Mouse (Mus musculus) mesoderm, embryonic 11.5 days (tissue): ENCODE data around the gene Zfyve26.

ENCODE experiments used
- DNase-seq: peaks from one replicate; pipeline ENCODE4 v3.0.0-alpha.2; 2012; ENCODE audit warnings: low read depth, low spot score

The Zfyve26 gene

DNA sequence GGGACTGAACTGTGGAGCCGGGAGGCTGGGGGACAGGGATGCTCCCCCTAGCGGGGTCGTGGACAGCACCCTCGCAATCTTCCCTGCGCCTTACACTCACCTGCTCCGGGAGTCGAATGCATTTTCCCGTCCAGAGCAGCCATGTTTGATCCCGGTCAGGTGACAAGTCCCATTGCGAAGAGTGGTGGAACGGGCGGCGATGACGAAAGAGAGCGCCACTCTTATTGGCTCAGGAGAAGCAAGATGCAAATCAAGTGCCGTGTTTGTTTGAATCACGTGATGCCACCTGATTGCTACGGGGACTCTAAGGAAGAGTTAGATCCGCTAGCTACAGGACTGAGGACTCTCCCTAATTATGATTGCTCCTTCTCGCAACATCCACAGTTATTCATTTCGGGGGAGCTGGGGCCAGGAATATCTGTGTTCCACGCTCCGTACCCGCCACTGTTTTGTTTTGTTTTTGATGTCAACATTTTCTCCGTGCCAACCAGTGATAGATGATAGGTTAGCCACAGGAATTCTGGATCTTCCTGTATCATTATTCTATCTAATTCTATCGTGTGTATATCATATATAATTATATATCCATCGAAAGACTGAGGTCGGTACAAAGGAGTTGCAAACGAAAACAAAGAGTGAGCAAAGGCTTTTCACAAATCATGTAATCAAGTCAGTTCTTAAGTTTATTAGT lies at the start of gene Zfyve26:
Zfyve26 (minus strand) TSS at position 179 of the 691 bp plus-strand sequence.
- DNase-seq: peak; percentile 96

DNA sequence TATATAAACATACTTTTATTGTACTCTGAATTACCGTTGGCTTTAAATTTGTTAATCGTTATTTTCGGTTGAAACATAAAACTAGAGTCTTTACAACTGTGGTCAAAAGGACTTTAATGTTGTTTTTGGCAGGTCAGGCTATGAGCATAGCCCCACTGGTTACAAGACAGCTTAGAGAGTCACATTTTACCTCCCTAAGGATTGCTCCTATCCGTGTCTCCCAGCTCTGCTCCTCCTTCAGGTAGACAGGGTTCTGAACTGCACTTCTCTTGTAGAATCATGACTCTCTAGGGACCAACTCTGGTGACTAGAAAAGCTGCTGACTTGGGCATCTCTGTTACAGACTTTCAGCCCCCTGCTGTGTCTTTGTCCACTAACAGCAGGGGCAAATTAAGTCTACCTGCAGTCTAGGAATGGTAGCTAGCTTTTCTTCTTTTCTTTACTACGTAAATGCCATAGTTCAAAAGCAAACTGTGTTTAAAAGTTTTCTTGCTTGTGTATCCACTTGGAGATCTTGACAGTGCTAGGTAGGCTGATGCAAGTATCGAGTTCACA lies 45.3 kb upstream of the Zfyve26 start:
- no peak for DNase-seq

DNA sequence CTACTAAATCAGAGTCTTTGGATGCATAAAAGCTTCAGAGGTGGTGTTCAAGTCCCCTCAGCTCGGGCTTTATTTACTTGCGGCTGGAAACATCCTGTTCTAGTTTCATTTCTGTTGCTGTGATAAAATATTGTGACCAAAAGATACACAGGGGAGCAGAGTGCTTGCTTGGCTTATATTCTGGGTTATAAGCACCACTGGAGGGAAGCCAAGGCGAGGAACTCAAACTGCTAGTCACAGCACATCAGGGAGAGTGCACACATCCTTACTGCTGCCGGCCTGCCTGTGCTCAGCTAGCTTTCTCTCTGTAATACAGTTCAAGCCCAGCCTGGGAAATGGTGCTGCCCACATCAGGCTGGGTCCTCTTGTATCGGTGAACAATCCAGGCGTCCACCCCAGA lies 44.4 kb upstream of the Zfyve26 start:
- DNase-seq: no peak

DNA sequence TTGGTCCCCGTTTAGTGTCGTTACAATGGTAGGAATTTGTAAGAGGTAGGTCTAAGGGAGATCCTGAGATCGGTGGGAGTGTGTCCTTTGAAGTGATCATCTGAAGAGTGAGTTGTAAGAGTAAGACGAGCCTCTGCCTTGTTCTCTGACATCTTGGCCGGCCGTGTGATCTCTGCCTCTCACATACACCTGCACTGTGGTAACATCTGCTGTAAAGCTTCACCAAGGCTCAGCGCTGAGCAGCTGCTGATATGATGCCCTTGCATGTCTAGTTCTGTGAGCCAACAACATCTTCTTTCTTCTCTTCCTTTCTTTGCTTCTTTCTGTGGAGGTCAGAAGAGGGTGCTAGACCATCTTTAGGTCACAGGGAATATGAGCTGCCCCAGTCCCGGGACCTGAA lies 42.7 kb upstream of the Zfyve26 start:
- DNase-seq: no peak

DNA sequence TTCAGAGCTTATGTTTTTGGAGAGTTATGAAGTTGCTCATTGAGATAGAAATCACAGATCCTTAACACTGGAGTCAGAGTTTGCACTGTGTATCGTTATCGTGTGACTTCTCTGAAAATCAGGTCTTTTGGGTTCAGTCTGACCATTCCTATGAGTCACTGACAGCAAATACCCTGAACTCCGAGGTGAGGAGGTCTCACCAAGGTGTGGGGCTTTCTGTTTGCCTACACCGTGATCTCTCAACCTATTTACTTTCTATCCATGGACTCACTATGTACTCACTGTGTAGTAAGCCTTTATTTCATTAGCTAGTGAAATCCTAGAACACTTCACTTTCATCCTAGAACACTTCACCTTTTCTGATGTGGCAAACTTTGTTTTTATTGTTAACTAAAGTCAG lies 35.6 kb upstream of the Zfyve26 start:
- DNase-seq: no peak

DNA sequence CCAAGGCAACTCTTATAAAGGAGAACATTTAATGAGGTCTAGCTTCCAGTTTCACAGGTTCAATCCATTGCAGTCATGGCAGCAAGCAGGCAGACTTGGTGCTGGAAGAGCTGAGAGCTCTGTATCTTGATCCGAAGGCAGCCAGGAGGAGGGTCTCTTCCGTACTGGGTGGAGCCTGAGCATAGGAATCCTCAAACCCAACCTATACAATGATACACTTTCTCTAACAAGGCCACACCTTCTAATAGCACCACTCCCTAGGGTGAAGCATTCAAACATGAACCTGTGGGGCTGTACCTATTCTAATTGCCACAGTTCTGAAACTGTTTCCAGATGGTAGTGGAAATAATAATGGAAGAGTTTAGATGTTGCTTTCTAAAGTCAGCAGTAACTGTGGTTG lies 34.5 kb upstream of the Zfyve26 start:
- no peak for DNase-seq

DNA sequence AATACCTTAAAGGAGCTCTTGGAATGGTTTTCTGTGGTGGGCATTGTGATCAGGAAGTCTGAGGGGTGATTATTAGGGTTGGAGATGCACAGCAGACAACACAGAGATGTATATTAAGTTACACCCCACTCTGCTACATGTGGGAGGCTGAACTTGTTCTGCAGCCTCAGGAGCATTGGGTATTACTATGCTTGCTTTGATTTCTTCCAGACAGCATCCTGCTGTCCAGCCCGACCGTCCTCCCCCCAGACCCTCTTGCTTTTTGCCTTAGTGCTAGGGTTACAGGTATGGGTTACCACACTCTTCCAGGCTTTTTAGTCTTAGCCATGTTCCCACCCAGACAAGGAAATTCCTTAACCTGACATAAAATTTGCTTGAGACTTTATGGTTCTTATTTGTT lies 31.8 kb upstream of the Zfyve26 start:
- DNase-seq: no peak

DNA sequence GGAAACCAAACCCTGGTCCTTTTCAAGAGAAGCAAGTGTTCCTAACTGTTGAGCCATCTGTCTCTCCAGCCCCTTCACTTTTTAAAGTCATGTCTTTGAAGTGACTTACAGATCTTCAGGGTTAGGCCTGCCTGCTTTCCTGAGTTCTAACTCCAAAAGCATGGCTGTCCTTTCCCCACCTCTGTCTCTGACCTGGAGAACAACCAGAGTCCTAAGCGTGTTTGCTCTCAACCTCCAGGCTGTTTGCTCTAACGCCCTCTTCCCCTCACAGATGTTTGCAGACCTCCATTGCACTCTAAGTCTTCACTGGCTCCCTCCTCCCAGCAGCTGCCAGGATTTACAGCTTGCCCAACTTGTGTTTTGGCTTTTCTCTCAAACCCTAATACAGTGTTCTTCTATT lies 30.6 kb upstream of the Zfyve26 start:
- DNase-seq: no peak

DNA sequence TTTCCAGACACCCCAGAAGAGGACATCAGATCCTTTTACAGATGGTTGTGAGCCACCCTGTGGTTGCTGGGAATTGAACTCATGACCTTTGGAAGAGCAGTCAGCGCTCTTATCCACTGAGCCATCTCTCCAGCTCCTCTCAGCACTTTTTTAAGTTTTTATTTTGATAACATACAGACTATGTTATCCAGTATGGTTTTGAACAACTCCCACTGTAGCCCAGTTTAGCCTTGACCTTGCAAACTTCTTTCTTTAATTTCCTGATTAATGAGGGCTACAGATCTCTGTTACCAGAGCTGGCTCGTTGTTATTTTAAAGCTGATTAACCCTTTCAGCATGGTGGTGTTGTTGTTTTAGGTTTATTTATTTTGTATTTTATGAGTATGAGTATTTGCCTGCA lies 30.1 kb upstream of the Zfyve26 start:
- no peak for DNase-seq

DNA sequence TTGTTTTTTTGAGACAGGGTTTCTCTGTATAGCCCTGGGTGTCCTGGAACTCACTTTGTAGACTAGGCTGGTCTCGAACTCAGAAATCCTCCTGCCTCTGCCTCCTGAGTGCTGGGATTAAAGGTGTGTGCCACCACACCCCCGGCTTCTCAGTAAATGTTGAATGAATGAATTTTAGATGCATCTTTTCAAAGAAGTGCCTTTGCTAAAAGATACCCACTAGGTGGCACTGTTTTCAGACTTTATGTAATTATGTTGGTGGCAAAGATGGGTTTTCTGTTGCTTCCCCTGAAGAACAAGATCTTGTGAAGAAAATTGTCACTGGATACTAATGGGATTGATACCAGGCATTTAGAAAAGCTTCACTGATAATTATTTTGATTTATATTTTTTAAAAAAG lies 26.4 kb upstream of the Zfyve26 start:
- peak; percentile 48 for DNase-seq

DNA sequence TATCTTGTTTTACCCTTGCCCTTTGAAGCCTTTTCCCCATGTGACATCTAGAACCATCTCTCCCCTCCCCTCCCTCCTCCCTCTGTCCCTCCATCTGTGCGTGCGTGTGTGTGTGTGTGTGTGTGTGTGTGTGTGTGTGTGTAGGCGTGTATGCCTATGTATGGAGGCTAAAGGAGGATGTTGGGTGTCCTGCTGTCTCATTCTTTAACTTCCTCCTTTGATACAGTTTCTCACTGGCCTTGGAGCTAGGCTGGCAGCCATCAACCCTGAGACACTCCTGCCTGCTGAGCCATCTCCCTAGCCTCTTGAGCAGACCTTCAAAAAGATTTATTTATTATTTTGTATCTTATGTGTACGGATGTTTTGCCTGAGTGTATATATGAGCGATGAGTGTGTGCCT lies 24.8 kb upstream of the Zfyve26 start:
- DNase-seq: no peak

DNA sequence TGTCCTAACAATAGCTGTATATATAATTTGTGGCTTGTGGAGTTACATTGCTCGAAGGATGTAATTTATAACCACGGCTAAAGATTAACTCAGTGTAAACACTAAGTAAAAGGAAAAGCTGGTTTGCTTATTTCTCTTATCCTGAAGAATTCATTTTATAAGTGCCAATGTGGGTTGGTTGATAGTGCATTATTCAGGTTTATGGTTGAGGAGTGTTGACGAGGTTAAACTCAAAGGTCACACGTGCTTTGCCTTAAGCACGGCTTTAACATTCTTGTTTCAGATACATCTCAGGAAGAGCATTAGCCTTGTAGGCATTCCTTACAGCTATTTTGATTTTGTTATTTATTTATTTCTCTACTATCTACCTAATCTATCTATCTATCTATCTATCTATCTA lies 21.2 kb upstream of the Zfyve26 start:
- DNase-seq: no peak

DNA sequence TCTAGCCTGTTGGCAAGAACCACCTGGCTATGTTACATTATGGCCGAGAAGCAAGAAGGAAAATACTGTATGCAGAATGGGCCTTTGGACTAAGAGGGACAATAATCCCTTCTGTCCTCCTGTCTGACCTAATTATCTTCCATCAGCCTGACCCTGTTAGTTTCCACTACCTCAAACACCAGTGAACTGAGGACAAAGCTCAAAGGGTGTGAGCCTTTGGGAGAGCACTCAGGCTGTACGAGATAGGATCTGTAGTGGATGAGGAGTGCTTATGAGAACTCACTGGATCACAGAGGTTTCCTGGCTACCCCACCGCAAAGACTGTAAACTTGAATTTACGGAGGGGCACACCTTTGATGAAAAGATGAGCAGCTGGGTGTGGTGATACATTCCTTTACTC lies 17.6 kb upstream of the Zfyve26 start:
- no peak for DNase-seq

DNA sequence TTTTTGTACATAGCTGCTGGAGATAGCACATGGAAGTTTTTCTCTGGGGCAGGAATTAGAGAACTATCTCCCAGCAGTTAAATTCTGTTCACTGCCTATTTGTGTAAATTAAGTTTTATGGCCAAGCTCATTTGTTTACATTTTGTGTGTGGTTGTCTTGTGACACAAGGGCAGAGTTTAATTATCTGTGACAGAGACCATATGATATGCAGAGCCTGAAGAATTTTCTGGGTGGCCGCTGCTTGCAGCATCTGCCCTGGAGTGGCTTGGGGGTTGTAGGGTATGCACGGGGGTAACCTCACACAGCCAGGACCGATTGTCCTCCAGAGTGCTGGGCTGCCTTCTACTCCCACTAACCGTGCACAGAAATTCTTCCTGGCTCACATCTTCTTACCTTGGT lies 9.9 kb upstream of the Zfyve26 start:
- DNase-seq: no peak

DNA sequence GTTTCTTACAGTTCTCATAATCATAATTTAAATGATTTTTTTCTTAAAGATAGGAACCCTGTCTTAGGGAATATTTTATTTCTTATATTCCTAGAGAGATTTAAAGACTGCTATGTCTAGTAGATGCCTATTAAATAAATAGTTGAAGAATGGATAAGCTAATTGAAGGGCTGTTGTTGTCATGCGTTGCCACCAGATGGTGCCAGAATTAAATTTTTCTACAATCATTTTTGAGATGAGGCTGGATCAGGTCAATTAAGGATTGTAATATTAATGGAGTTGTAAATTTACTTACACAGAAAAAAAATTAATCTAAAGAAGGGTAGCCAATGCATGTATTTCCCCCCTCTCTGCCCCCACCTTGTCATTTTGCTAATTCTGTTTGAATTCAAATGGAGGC lies 9.0 kb upstream of the Zfyve26 start:
- no peak for DNase-seq

DNA sequence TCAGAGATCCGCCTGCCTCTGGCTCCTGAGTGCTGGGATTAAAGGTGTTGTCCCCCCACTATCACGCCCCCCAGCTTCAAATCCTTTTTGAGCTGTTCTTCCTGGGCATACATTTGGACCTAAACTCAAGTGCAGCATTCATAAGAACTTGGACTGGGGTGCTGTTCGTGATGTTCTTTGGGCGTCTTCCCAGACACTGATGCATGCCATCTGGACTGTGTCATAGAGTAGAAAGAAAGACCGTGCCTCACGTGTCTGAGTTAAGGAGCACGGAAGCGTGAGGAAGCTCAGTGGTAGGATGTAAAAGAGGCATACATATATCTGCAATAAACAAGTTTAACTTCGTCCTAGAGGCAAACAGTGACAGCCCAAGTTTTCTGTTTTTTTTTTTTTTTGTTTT lies 5.7 kb upstream of the Zfyve26 start:
- DNase-seq: no peak

DNA sequence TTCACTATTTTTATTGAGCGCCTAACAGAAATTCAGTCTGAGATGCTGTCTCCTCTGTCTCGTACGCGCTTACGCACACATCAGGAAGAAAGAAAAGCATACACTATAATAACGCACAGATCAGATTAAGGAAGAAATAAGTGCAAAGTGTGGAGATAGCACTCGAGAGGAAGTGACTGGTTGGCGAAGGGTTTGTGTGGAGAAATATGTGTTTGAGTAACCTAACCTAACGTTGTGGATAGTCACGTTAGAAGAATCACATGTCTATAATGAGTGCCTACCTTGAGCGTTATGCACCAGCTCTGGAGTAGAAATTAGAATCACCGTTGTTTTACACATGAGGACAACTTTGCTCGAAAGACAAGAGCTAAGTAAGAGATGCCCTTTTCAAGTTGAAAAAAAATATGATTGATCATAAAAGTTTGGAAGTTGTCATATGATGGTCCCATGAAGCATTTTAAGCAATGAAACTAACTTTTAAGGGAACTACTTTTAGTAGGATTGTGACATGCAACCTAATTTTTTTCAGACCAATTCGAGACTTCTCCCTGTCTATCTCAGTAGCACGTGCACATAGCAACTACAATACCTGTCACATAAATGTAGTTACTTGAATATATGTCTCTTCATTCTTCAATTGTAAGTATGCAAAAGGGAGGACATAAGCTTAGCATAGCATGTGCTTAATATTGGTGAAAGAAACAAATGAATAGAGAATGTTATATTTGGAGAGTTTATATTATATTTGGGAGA lies 2.0 kb upstream of the Zfyve26 start:
- DNase-seq: no peak

DNA sequence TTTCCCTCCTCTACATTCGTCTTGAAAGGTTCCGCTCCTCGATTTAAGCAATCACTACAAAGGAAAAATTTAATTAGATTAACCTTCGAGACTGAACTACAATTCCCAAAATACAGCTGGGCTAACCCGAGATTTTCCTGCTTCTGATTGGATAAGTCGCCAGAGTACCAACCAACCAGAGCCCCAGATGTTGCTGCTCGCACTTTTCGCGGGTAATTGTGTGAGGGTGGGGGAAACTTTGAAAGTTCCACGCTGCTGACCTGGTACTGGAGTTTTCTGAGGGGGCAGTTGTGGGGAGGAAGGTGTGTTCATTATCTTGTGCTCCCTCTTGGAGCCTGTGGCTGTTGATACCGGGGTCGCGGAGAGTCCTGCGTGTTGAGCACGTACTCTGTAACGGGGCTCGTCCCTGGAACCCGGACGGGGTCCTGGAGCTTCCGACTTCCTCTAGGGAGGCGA lies 1.0 kb upstream of the Zfyve26 start, which contains the start of gene Rad51b:
Rad51b (plus strand) TSS at position 162 of the 456 bp plus-strand sequence.
- DNase-seq: peak; percentile 89

DNA sequence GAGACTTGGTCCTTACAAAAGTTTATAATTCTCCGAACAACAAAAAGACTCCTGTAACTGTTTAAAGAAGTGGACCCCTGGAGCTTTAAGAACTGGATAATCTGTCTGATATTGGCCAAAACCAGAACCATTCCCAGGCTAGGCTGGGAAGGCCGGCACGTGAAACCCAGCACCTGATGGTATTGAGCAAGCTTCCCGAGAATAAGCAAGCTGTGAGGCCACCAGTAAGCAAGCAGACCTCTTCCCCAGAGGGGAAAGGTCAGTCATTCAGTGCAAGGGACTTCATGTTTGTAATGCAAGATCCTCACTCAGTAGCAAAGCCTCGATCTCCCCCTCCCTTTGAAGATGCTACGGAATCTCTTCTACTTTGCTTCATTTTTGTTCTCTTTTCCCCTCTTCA lies 3.2 kb downstream of the Zfyve26 start:
- no peak for DNase-seq

DNA sequence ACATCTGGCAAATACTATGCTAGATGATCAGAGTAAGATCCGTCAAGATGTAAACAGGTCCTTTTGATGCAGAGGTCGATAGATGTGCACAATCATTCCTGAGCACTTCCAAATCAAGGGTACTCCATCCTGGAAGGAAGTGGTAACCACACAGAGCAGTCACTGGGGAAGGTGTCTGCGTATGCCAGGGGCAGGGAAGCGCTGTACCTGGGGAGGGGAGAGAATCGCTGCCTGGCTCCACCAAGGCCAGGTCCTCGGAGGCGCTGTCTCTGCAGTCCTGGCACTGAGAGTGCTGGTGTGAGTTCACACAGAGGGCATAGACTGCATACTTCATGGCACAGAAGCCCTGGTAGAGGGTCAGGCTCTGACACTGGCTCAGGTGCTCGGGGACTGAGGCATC lies 13.5 kb downstream of the Zfyve26 start:
- DNase-seq: no peak

DNA sequence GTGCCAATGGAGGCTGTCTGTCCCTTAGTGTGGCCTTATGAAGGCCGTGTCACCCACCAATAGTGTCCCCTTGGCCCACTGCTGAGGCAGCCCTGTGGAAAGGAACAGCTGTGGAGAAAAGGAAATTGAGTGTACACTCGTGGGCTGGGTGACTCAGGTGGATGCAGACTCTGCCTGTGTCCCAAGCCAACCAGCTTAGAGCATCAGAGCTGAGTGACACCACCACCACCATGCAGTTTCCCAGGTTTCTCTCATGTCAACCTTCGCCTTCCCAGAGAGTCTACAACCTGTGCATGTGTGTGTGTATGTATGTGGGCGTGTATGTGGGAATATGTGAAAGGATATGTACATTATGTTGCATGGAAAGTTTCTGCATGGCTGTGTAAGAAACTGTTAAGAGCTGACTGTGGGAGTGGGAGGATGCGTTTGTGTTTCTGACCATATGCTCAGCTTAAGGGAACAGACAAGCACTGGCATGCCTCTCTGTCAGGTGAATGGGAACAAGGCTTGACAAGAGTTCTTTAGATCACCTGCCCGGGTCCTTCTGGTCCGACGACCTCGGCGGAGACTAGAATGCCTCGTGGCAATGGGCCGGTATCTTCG lies 16.5 kb downstream of the Zfyve26 start:
- no peak for DNase-seq

DNA sequence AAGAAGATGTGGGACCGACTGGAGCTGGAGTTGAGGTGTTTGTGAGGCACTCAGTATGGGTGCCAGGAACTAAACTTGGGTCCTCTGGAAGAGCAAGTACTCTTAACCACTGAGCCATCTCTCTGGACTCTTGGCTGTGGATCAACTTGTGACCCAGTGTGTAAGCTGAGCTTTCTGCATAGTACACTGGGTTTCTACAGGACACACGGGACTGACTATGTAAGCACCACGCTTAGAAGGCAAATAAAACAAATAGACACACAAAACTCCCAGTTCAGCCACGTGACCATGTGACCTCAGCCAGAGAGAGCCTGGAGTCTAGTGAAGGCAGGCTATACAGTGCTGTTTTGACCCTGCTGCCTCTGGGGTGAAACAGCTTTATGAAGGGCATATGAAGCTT lies 23.5 kb downstream of the Zfyve26 start:
- DNase-seq: no peak

DNA sequence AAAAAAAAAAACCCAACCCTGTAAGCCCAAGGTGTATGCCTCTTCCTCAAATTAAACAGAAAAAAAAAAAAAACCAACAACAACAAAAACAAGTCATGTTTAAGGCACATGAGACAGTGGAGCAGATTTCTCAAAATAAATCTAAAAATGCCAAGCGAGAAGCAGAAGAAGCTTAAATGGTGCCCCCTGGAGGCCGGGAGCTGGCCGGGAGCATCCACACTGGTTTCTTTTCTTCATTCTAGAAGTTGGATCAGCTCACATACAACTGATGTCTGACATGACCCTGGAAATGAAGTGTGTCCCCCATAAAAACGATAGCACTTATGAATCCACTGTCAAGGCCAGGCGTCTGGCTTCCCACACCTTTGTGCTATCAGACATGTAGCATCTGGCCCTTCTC lies 35.1 kb downstream of the Zfyve26 start:
- peak; percentile 24 for DNase-seq
